Mouse (Mus musculus) testis, adult 2 months (tissue): ENCODE measurements around the gene Mical3.

Experiments used
- CTCF ChIP-seq: fragments of 200-500 bp; IDR thresholded peaks from 2 replicates; pipeline ENCODE4 v1.5.1; 2012; ENCODE audit warnings: low read depth, mild to moderate bottlenecking, inconsistent platforms, low read length, moderate library complexity; ENCODE audit not compliant: control insufficient read depth, insufficient read depth, insufficient replicate concordance
- POLR2A ChIP-seq: fragments of 200-500 bp; IDR thresholded peaks from 2 replicates; pipeline ENCODE4 v1.6.1; 2012; ENCODE audit warnings: low read depth, mild to moderate bottlenecking, inconsistent platforms, low read length, moderate library complexity; ENCODE audit not compliant: control insufficient read depth

- TF ChIP-seq CTCF (no peak), POLR2A (no peak)
Observed at GRCm38 (mm10) chr6:121086226-121086625, 44.6 kb downstream of the Mical3 start.
